Mouse (Mus musculus) forebrain, embryonic 15.5 days (tissue): Measurements from ENCODE around the gene Mettl13. TPM values are rescaled to one million over a fixed set of nuclear protein-coding genes. Genes with fewer than 3 reads are reported as not detected.

Experiments used
- ATAC-seq: fragments of 200-750 bp; cut with Nextera tagmentation; replicated peaks from 2 replicates; pipeline ENCODE4 v1.8.0; 2017; ENCODE audit warnings: mild to moderate bottlenecking, moderate TSS enrichment, moderate library complexity
- H3K27ac ChIP-seq: fragments of 300-500 bp; sonication (generic); replicated peaks from 2 replicates; pipeline ENCODE4 v1.5.1; 2015; ENCODE audit warnings: mild to moderate bottlenecking, inconsistent platforms
- H3K27me3 ChIP-seq: fragments of 300-500 bp; sonication (generic); 2 replicates; pipeline ENCODE4 v1.6.1; 2015; ENCODE audit warnings: inconsistent platforms
- H3K36me3 ChIP-seq: fragments of 300-500 bp; sonication (generic); 2 replicates; pipeline ENCODE4 v1.6.1; 2015; ENCODE audit warnings: mild to moderate bottlenecking, inconsistent platforms
- H3K4me1 ChIP-seq: fragments of 300-500 bp; sonication (generic); 2 replicates; pipeline ENCODE4 v1.6.1; 2015; ENCODE audit warnings: inconsistent platforms
- H3K4me2 ChIP-seq: fragments of 300-500 bp; sonication (generic); replicated peaks from 2 replicates; pipeline ENCODE4 v1.6.1; 2015; ENCODE audit warnings: mild to moderate bottlenecking, inconsistent platforms
- H3K4me3 ChIP-seq: fragments of 300-500 bp; sonication (generic); 2 replicates; pipeline ENCODE4 v1.5.1; 2015; ENCODE audit warnings: mild to moderate bottlenecking, inconsistent platforms
- H3K9ac ChIP-seq: fragments of 300-500 bp; sonication (generic); replicated peaks from 2 replicates; pipeline ENCODE4 v1.6.1; 2015; ENCODE audit warnings: mild to moderate bottlenecking, inconsistent platforms
- H3K9me3 ChIP-seq: fragments of 300-500 bp; sonication (generic); 2 replicates; pipeline ENCODE4 v1.6.1; 2016; ENCODE audit warnings: inconsistent platforms
- WGBS: fragments of 180-500 bp; shearing (Covaris S2); methylation state at CpG from one replicate; pipeline ENCODE4 v1.1.7; 2015; ENCODE audit warnings: mixed read lengths; 5-methylcytosine and 5-hydroxymethylcytosine counted together
- polyA plus RNA-seq: library from polyadenylated mRNA; unstranded; fragments of >200 nt; fragmentation: Nextera tagmentation; extraction: Ambion mirVana; gene quantifications from 2 replicates; pipeline ENCODE4 v1.2.1, GENCODE M21; 2015

Mettl13 gene
- polyA plus RNA-seq, 1 experiment from 2014 or later = 22.2 TPM

GRCm38 (mm10) chr1:162564992-162565391 is 16.6 kb upstream of the Mettl13 start:
- H3K9me3 ChIP-seq = no peaks in the 10 kb centered on the region
- H3K9ac ChIP-seq = no peak overlapping the region
- H3K4me1 ChIP-seq = peaks cover 6% of the 10 kb centered on the region
- WGBS = 54% methylated on average over 3 of the region's 3 CpGs
- no peak overlapping the region for H3K4me2 ChIP-seq
- H3K4me3 ChIP-seq = no peak overlapping the region
- no peak for ATAC-seq
- H3K36me3 ChIP-seq = no peaks in the 10 kb centered on the region
- no peak overlapping the region for H3K27ac ChIP-seq
- H3K27me3 ChIP-seq = no peaks in the 10 kb centered on the region

GRCm38 (mm10) chr1:162563236-162563635 is 14.9 kb upstream of the Mettl13 start:
- H3K4me2 ChIP-seq = no peak overlapping the region

GRCm38 (mm10) chr1:162554193-162554592 is 5.8 kb upstream of the Mettl13 start:
- Histone ChIP-seq H3K9ac (no peak overlapping the region), H3K27ac (no peak overlapping the region), H3K4me3 (no peak overlapping the region), H3K4me1 (0 out of 2 replicates have a peak, but pooled peaks cover 1% of the 10 kb centered on the region), H3K4me2 (no peak overlapping the region), H3K9me3 (no peaks in the 10 kb centered on the region), H3K27me3 (no peaks in the 10 kb centered on the region), H3K36me3 (no peaks in the 10 kb centered on the region)
- ATAC-seq = no peak
- WGBS = 92% methylated on average over 3 of the region's 3 CpGs

More at GRCm38 (mm10) chr1:162563236-162563635, 14.9 kb upstream of the Mettl13 start:
- no peaks in the 10 kb centered on the region for H3K36me3 ChIP-seq
- no peak overlapping the region for H3K27ac ChIP-seq
- no peaks in the 10 kb centered on the region for H3K4me1 ChIP-seq
- H3K9me3 ChIP-seq = no peaks in the 10 kb centered on the region
- WGBS = 89% methylated on average over 1 of the region's 1 CpGs
- no peak overlapping the region for H3K4me3 ChIP-seq
- no peak for ATAC-seq
- H3K9ac ChIP-seq = no peak overlapping the region
- H3K27me3 ChIP-seq = no peaks in the 10 kb centered on the region

GRCm38 (mm10) chr1:162552956-162553355 is 4.6 kb upstream of the Mettl13 start:
- Histone ChIP-seq H3K36me3 (no peaks in the 10 kb centered on the region), H3K4me1 (peaks cover 7% of the 10 kb centered on the region; the same call in 1 of the 2 replicates), H3K9ac (no peak overlapping the region), H3K27me3 (no peaks in the 10 kb centered on the region), H3K9me3 (no peaks in the 10 kb centered on the region), H3K27ac (no peak overlapping the region), H3K4me3 (no peak overlapping the region), H3K4me2 (no peak overlapping the region)
- WGBS = 93% methylated on average over 9 of the region's 9 CpGs
- no peak for ATAC-seq

- H3K27me3 ChIP-seq = no peaks in the 10 kb centered on the region
- 81% methylated on average over 5 of the region's 5 CpGs for WGBS
- no peak overlapping the region for H3K4me2 ChIP-seq
- no peak for ATAC-seq
- H3K9me3 ChIP-seq = no peaks in the 10 kb centered on the region
- no peak overlapping the region for H3K9ac ChIP-seq
- peaks cover 16% of the 10 kb centered on the region for H3K36me3 ChIP-seq
- no peak overlapping the region for H3K4me3 ChIP-seq
- peaks cover 22% of the 10 kb centered on the region for H3K4me1 ChIP-seq
- no peak overlapping the region for H3K27ac ChIP-seq
These were observed 1.4 kb upstream of the Mettl13 start for GRCm38 (mm10) chr1:162549615-162550283.

- no peak for ATAC-seq
- 68% methylated on average over 10 of the region's 10 CpGs for WGBS
These were observed 714 bp upstream of the Mettl13 start for GRCm38 (mm10) chr1:162548917-162549613.

GRCm38 (mm10) chr1:162547607-162548006 is 744 bp downstream of the Mettl13 start:
- Histone ChIP-seq H3K4me2 (peak overlapping the region; percentile 92), H3K9me3 (no peaks in the 10 kb centered on the region), H3K27ac (no peak overlapping the region), H3K36me3 (peaks cover 30% of the 10 kb centered on the region), H3K4me1 (peaks cover 22% of the 10 kb centered on the region), H3K27me3 (no peaks in the 10 kb centered on the region), H3K4me3 (peak overlapping the region; percentile 84), H3K9ac (peak overlapping the region; percentile 65)
- ATAC-seq = no peak
- WGBS = 14% methylated on average over 10 of the region's 10 CpGs

More at GRCm38 (mm10) chr1:162548917-162549613, 714 bp upstream of the Mettl13 start:
- Histone ChIP-seq H3K36me3 (peaks cover 21% of the 10 kb centered on the region), H3K4me1 (peaks cover 22% of the 10 kb centered on the region), H3K9ac (peak overlapping the region; percentile 60), H3K4me3 (peak overlapping the region; percentile 84), H3K27me3 (no peaks in the 10 kb centered on the region), H3K9me3 (no peaks in the 10 kb centered on the region), H3K4me2 (peak overlapping the region; percentile 92), H3K27ac (peak overlapping the region; percentile 88)

- Histone ChIP-seq H3K4me3 (no peak overlapping the region), H3K4me1 (peaks cover 15% of the 10 kb centered on the region), H3K27ac (no peak overlapping the region), H3K27me3 (no peaks in the 10 kb centered on the region), H3K36me3 (peaks cover 70% of the 10 kb centered on the region), H3K9me3 (no peaks in the 10 kb centered on the region), H3K4me2 (no peak overlapping the region), H3K9ac (no peak overlapping the region)
- ATAC-seq = no peak
- 72% methylated on average over 1 of the region's 1 CpGs for WGBS
These were observed 5.1 kb downstream of the Mettl13 start for GRCm38 (mm10) chr1:162543231-162543630.

GRCm38 (mm10) chr1:162533766-162534560 is 14.4 kb downstream of the Mettl13 start:
- Histone ChIP-seq H3K27ac (no peak overlapping the region), H3K9me3 (no peaks in the 10 kb centered on the region), H3K36me3 (peaks cover 58% of the 10 kb centered on the region), H3K4me1 (no peaks in the 10 kb centered on the region), H3K4me2 (no peak overlapping the region), H3K27me3 (no peaks in the 10 kb centered on the region), H3K9ac (no peak overlapping the region), H3K4me3 (no peak overlapping the region)
- ATAC-seq = no peak
- 96% methylated on average over 14 of the region's 14 CpGs for WGBS

GRCm38 (mm10) chr1:162532330-162532729 is 16.0 kb downstream of the Mettl13 start:
- Histone ChIP-seq H3K36me3 (peaks cover 47% of the 10 kb centered on the region), H3K4me2 (no peak overlapping the region), H3K27me3 (no peaks in the 10 kb centered on the region), H3K9ac (no peak overlapping the region), H3K4me1 (no peaks in the 10 kb centered on the region), H3K4me3 (no peak overlapping the region), H3K27ac (no peak overlapping the region), H3K9me3 (no peaks in the 10 kb centered on the region)
- WGBS = 87% methylated on average over 4 of the region's 4 CpGs
- no peak for ATAC-seq

GRCm38 (mm10) chr1:162531584-162531983 is 16.8 kb downstream of the Mettl13 start:
- H3K9me3 ChIP-seq = no peaks in the 10 kb centered on the region
- no peak for ATAC-seq
- 70% methylated on average over 4 of the region's 4 CpGs for WGBS

GRCm38 (mm10) chr1:162530666-162531065 is 17.7 kb downstream of the Mettl13 start:
- Histone ChIP-seq H3K27me3 (no peaks in the 10 kb centered on the region), H3K27ac (no peak overlapping the region), H3K9me3 (no peaks in the 10 kb centered on the region), H3K9ac (no peak overlapping the region), H3K36me3 (peaks cover 31% of the 10 kb centered on the region), H3K4me2 (no peak overlapping the region), H3K4me1 (no peaks in the 10 kb centered on the region), H3K4me3 (no peak overlapping the region)
- WGBS = 32% methylated on average over 1 of the region's 1 CpGs
- ATAC-seq = no peak

More at GRCm38 (mm10) chr1:162531584-162531983, 16.8 kb downstream of the Mettl13 start:
- Histone ChIP-seq H3K27me3 (no peaks in the 10 kb centered on the region), H3K9ac (no peak overlapping the region), H3K4me2 (no peak overlapping the region), H3K36me3 (peaks cover 40% of the 10 kb centered on the region), H3K4me1 (no peaks in the 10 kb centered on the region), H3K4me3 (no peak overlapping the region), H3K27ac (no peak overlapping the region)
